Mouse (Mus musculus) megakaryocyte, adult 5-6 weeks (primary cell): Measurements from ENCODE around the gene Ralgapa2. TPM values are rescaled to one million over a fixed set of nuclear protein-coding genes. Genes with fewer than 3 reads are reported as not detected.
A peak's percentile ranks its signal among the peaks of the same experiment; 100 is the strongest.

Source experiments
- ATAC-seq: 2 replicates; pipeline ENCODE4 v1.8.0; 2016; ENCODE audit warnings: mild to moderate bottlenecking, inconsistent platforms; ENCODE audit not compliant: poor library complexity, severe bottlenecking
- total RNA-seq, 2 experiments: library from RNA; stranded (forward) in 1 of 2; stranded (reverse) in 1 of 2; fragments of 153-499, 151-499 nt in 1 of 2; fragments of 221-1000, 200-1000 nt in 1 of 2; gene quantifications; 2 replicates each; pipeline versions ENCODE4 v1.2.3 to v1.2.4; 2015 to 2017

Ralgapa2 gene
- total RNA-seq, 2 experiments from 2014 or later, result 9.3 to 17.0 TPM

DNA sequence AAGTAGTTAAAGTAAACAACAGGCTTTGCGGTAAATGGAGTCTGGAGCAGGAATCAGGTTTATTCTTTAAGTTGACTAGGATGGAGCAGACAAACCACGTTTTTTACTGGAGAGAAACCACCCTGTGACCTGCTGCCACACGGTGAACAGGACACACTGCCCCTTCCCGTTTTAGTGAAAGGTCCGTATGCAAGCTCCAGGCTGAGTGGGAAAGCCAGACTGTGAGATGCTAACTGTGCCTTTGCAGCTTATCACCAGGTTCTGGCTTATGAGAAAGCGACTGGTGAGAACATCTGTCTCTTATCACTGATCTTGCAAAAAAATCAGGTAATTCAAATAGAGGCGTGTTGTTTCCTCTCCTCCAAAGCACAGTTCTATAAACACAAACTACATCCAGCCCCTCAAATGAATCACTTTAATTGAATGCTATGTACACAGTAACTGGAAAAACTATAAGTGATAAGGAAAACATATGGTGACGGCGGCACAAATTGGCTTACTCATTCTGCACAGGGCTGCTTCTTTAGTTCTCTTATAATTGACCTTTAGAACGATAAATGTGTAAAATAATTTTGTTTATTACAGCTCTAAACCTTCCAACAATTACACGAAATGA is 146.7 kb downstream of the Ralgapa2 start:
- no peak for ATAC-seq

DNA sequence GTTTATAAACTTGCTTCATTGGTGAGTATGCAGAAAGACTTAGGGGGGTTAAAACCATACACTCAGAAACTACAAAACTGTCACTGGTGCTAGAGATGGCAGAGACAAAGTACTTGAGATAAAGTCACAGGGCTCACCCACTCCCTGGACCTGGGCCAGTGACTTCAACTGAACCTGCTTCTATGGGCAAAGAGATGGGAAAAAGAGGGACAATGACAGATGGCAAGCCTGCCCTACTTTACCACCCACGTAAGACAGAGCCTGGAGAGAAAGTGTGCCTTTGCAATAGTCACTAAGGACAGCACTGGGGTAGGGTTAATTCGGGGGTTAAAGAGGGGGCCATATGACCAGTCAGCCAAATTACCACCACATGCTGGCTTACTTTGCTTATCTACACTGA is 148.7 kb downstream of the Ralgapa2 start:
- no peak for ATAC-seq

DNA sequence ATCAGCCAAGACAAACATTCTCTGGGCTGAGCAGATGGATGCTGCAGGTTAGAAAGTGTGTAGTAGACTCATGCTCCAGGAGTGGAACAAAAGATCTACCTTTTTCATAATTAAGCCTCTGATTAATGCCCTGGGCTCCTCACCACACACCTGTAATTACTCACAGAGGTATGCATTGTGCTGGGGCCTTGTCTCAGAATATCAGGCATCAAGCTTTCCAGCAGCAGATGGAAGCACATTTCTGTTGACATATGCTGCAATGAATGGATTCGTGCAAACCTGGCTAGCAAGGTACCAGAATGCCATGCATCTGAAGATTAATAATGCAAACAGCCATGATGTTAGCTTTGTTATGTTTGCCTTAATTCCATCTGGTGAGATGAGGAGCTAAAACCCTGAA is 149.2 kb downstream of the Ralgapa2 start:
- ATAC-seq, result no peak

DNA sequence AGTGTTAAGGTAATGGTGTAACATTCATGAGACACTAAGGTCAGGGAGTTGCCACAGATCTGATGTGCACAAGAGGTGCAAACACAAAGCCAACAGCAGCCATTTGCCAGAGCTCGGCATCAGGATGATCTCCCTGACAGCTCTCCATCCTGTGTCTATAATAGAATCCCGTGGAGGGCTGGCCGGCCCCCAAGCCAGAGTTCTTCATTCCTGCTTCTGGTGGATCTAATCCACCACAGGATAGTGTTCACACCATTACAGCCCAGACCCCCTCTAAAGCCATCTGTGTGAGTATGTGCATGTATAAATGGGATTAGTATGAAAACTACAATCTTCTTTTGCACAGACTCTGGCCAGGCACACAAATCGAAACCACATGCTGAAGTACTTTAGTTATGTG is 150.2 kb downstream of the Ralgapa2 start:
- ATAC-seq, result no peak

DNA sequence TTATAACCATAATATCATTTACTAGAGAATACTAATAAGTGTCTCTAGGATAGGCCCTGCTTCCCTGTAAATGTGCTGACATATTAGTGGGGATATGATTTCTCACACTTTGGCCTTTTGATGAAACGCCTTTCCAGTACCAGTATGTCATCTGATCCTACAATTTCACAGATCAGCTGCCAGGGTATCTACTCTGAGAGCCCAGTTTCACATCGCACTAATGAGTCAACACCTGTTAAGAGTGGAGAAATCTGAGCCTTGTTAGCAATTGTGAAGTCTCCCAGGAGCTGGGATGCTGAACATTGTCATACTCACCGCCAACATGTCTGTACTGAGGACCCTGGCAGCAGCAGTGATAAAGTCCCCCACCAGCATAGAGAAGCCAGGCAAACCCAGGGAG is 151.1 kb downstream of the Ralgapa2 start:
- no peak for ATAC-seq

DNA sequence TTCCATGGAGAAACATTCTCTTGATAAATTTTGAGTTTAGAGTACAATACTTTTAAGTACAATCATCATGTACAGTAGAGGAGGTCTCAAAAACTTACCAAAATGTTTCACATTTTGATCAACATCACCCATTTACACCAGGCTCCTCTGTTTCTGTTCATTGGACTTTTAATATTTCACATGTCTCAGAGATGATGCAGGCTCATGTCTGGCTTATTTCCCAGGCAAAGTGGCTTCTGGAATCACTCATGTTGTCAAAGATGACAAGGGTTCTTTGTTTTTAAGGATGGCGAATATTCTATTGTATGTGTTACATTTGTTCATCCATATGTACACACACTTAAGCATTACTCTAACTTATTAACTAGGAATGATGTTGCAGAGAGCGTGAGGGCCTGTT is 152.5 kb downstream of the Ralgapa2 start:
- ATAC-seq, result no peak

DNA sequence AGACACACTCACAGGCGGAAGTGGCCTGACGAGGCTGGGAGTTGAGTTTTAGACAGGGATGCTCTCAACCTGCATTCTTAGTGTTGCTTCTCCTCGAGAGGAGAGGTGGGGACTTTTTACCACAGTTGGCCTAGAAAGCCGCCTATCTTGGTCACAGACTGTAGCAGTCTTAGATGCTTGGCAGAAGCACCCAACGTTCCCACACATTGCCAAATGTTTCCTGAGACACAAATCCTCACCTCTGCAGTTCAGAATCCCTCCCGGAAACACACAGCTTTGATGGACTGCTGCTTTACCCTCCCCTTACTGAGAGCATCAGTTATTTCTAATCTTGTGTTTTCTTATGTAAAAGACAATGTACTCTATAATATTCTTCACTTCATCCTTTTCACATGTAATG is 155.6 kb downstream of the Ralgapa2 start:
- ATAC-seq, result no peak

DNA sequence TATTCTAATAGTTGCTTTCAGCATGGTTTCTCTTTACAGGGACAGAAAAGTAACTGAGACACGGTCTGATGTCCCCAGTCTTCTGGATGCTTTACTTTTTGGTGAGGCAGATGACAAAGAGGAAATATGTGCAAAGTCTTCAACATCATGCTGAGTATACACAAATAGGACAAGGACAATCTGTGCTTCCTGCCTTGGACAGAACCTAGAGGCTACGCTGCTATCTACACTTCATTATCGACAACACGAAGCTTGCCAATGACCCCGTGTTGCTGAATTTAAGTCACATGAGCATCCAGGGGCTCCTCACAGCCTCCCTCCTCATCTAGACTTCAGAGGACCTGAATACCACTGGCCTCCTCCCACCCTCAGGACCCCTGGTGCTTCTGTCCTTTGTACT is 161.9 kb downstream of the Ralgapa2 start:
- no peak for ATAC-seq

DNA sequence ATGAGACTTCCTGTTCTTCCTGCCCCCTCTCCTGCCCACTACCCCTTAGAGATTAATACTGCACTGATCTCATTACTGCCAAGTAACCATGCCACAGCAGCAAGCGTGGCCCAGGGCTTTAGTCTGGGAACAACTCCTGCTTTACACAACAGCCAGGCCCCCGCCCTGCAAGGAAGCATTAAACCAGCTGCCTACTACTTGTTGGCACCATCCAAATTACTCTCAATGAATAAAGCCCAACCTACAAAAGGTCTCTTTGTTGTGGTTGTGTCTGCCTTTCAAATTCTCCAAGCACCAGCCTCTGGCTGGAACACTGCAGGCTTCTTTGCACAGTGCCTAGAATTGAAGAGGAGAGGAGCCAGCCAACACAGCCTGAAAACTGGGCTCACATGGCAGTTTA is 164.2 kb downstream of the Ralgapa2 start:
- ATAC-seq, result no peak

DNA sequence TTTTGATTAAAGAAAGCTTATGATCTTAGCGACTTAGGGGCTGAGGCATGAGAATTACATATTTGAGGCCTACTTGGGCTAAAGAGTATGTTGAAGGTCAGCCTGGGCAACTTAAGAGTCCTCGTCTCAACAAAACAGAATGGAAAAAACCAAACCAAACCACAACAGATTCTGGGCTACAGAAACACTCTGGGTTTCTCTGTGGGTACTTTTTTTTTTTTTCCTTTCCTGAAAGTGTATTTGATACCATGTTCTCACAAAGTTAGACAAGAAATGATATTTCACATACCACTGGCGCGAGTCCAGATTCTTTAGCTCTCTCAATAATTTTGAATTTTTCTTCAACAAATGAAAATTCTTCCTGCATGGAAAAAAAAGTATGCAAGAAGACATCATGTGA is 172.1 kb downstream of the Ralgapa2 start:
- ATAC-seq, result no peak

DNA sequence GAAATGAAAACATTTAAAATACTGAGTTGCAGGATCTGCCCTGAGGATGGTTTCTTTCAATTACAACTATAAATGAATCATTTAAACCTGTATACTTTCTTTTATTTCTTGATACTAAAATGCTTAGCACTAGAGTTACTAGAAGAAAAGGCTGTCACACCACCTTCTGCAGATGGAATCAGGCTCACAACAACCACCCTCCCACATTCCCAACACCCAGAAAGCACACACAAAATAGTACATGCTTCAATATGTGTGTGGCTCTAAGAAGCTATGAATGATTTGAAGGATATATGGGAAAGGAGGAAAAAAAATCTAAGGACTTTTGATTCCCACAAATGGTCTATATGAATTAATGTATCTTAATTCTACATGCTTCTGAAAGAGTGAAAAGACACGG is 174.6 kb downstream of the Ralgapa2 start:
- ATAC-seq, result no peak

DNA sequence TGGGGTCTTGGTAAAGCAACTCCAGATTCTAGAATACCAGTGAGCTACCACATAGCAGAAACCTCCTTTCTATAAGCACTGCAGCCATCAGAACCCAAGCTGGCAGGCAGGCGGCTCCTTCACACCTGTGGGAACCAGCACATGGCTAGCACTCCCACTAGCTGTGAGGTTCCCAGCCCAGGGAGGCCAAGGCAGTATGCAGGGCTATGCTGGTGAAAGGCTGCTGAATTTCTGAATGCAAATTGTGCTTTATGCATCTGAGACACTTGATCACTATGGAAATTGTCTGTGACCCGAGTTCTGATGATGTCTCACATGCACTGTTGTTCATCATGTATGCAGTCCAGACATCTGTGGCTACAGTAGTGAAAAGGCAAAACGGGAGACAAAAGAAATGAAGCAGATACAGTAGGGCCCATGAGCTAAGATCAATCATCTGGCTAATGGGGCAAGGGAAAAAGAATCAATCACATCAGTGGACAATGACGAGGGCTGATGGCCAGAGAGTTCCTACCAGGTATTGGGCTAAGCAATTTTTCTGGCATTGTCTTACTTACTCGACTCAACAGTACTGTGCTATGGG is 180.2 kb downstream of the Ralgapa2 start:
- ATAC-seq, result no peak

DNA sequence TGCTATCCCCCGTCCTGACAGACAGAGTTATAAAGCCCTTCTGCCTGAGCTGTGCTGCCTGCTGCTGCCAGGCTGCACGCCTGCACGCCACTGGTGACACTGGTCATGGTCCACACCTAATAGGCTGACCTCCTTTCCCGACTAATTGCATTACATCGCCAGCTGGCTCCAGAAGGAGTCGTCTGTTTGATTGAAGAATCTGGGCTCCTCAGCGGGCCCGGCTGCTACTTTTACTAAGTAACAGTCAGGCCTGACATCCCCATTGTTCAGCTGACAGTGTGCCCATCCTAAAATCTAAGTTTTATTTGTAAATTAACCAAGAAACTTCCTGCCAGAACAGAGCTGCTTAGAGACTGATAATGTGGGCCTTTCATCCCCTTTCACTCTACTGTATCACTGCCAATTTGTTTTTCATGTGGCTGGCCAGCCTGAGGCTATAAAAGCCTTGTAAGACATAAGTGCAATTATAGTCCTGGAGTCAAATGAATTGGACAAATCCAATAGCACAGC is 181.3 kb downstream of the Ralgapa2 start:
- ATAC-seq, result no peak

DNA sequence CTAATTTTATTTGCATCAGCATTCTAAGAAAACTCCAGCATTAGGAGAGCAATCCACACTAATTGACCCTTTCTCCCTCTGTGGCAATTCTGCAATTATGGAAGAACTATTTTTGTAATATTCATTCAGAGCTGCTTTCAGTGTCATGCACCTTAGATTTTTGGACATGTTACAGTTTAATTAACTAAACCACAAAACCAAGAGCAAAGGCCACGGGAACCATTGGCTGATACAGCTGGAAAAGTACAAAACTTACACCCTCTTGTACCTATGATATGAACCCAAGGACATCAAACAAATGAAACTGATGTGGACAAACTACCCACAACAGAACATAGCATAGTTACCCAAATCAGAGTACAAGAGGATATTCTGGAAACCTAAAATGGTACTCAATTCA is 182.0 kb downstream of the Ralgapa2 start:
- ATAC-seq, result no peak

DNA sequence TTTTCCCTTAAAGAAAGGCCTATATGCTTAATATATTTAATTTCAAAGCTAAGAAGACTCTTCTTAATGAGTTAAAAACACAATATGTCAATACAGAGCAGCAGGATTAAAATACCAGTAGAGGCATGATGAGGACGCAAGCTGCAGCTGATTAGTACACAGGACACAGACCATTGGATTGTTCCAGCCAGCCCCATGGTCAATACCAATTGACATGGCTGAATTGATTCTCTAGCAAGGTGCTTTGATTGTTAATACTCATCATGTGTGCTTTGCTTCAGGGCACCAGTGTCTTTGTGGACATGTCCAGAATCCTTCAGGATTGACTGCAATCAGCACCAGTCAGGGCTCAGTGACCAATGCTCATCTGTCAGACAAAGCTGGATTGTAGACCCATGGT is 185.5 kb downstream of the Ralgapa2 start:
- ATAC-seq, result no peak

DNA sequence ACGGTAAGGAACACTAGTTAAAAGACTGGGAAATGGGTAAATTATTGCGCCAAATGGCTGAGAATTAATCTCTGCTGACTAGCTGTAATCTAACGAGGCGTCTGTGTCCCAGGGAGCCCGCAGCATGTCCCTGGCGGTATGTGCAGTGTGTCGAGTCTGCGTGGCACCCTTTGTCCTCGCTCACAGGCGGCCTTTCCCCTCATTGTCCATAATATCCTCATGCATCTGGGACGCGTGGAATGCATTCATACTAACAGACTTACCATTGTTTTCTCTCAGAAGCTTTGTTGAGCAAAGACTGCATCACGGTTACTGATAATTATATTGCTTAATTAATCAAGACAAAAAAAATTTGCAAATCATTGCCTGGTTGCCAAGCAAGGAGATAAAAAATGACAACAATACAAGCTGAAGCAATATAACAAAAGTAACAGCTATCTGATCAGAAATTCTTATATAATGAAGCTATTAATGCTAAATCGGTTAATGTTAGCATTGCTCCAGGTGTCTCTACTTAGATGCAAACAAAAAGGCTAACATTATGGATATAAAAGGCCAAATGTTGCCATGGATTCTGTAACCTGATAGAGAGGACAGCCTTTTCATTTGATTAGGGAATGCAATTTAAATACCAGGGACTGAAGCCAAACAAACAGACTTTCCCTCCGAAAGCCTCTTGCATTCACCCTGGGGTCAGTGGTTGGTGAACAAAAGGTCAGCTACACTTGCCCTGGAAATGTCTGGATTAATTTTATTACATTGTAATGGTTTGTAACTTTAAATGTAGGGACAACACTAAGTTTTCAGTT is 187.0 kb downstream of the Ralgapa2 start:
- ATAC-seq, result no peak

DNA sequence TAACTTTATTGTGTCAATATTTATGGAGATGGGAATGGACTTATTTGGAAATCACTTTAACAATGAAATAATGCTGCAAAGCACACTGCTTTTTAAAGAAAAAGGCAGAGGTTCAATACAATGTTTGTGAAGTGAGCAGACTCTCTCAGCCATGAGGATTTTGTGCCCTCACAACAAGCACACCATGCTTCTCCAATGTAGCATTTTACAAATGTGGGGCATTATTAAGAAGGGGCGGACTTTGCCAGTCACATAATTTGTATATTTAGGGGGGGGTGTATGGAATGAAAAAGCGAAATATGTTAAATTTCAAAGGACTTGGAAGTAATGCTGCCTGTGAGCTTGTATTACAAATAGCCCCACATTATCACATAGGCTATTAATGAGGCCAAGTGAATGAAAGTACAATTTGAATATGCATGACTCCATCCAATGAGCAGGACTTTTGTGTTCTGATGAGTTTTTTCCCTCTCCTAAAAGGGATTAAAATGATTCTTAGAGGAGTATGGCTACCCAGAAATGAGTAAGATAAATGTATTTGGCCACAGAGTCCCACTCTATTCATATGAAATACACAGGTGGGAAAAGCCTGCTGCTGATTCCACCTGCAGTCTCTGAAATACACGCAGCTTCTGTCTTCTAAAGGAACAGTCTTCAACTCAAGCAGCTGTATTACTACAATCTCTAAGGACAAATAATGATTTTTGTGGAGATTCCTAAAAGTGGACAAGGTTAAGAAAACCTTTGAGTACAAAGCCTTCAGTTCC is 187.8 kb downstream of the Ralgapa2 start:
- no peak for ATAC-seq

DNA sequence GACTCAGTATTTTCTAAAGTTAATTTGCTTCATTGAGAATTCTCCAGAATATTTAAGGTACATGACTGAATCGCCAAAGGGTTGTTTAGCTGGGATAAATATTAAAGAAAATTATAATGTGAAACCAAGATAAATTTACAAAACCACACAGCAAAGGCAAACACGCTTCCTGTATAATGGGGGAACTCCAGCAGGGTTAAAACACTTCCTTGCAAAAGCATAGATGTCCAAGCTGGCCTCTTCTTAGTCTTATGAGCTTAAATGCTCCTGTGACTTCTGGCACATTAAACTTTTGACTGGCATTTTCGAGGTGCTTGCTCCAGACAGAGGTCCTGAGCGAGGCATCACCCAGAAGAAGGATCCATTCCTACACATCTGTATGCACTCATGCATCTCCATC is 188.6 kb downstream of the Ralgapa2 start:
- no peak for ATAC-seq

DNA sequence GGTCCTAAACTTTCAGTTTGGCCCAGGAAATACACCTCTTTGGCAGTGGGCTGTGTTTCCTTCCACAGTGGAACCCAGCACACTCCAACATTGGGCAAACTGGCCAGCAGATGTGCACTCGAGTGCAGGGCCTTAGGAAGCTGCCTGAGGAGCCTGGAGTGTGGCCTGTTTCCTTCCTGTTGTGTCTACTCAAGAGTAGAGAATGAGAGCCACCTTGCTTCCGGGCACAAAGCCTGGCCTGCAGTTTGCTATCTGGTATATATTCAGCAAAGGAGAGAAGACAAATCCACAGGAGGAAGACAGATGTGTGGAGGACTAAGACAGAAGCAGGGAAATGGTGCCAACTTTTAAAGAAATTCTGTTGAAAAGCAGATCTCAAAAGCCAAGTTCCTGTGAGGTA is 189.4 kb downstream of the Ralgapa2 start:
- ATAC-seq, result peak; percentile 50

DNA sequence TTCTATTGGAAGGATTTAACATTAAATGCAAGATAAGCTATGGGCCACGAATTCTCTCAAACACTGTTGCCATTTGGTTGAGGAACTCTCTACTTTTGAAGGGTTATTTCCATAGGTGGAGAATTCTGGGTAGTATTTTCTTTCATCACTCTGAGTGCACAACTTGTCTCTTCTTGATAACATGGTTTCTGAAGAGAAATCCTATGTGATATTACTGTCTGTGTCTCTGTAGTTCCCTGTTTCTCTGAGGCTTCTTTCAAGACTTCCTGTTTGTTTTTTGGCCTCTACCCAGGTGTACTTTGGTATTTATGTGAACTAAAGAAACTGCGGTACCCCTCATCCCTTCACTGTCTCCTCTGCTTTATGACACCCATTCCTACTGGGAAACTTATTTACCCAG is 190.1 kb downstream of the Ralgapa2 start:
- ATAC-seq, result no peak

DNA sequence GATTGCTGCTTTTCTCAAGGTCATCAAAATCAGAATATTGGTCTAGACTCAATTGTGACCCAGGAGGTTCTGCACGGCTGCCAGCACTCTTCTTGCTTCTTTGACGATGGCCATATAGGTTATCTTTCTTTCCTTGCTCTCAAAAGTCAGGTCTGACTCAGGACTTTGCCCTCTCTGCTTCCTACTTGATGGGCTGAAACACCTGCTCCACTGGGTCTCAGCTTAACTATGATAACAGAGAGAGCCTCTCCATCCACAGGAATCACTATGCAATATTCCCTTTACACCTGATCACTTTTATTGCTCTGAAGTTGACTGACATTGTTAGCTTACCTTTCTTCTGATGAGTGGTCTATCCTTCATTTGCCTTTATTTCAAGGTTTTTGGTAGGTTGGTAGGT is 191.5 kb downstream of the Ralgapa2 start:
- no peak for ATAC-seq
